Mouse (Mus musculus) embryonic fibroblast, embryonic 13.5 days (primary cell): ENCODE measurements around the gene Cntf.

Source experiments
- CTCF ChIP-seq: IDR thresholded peaks from 2 replicates; pipeline ENCODE4 v1.5.1; 2011; ENCODE audit warnings: mild to moderate bottlenecking, control low read depth, low read length, moderate library complexity, borderline replicate concordance; ENCODE audit not compliant: insufficient read depth
- POLR2A ChIP-seq: IDR thresholded peaks from 2 replicates; pipeline ENCODE4 v1.6.1; 2011; ENCODE audit warnings: low read depth, mild to moderate bottlenecking, control low read depth, low read length, moderate library complexity

- TF ChIP-seq POLR2A (peak; percentile 61; the same call in 1 of the 2 replicates), CTCF (no peak)
Observed at GRCm38 (mm10) chr19:12795511-12796327, 30.3 kb upstream of the Cntf start, which contains the start of the genes Zfp91 and Lpxn.
